Mouse (Mus musculus) bone marrow macrophage, adult 2 months (primary cell): Measurements from ENCODE around the gene Hormad2.

Experiments
- CTCF ChIP-seq: IDR thresholded peaks from 2 replicates; pipeline ENCODE4 v1.5.1; 2012; ENCODE audit warnings: low read depth, mild to moderate bottlenecking, low read length, moderate library complexity
- POLR2A ChIP-seq: IDR thresholded peaks from 2 replicates; pipeline ENCODE4 v1.6.1; 2012; ENCODE audit warnings: mild to moderate bottlenecking, low read depth, low read length, borderline replicate concordance

DNA sequence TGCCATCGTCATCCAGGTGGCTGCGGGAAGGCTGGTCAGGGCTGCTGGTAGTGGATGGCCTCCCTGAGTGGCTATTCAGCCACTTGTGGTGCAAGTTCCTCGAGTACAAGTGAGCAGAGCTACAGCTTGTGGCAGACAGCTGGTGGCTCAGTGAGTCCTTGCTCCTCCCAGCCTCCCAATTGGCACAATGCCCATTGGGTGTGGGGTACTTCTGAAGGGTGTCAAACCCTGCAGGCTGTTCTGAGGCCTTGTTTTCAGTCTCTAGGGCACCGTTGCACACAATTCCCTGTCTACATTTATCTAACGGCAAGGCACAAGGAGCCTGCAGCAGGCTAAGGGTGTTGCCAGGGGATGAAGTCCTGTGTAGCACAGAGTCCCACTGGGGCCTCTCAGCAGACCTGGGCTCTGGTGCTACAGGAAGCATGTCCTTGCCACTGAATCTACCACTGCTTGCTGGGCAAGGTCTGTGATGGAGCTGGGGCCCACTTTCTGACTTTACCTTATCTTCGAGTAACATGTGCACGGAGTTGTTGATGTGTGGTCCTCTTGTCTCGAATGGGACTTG is 46.6 kb upstream of the Hormad2 start:
- TF ChIP-seq CTCF (no peak), POLR2A (no peak)
